Mouse (Mus musculus): ENCODE measurements around the gene Mad2l2. TPM values are rescaled to one million over a fixed set of nuclear protein-coding genes. Genes with fewer than 3 reads are reported as not detected.

The Mad2l2 gene
- polyA plus RNA-seq, 1 experiment: 332 TPM

- Histone ChIP-seq H3K27me3 (ENCODE audit: control insufficient read depth, insufficient read depth, low read length) (no peaks in the 10 kb centered on the region), H3K27ac (ENCODE audit: control insufficient read depth, insufficient read depth, low read depth, low read length) (no peak overlapping the region), H3K36me3 (ENCODE audit: control insufficient read depth, insufficient read depth, low read length) (no peaks in the 10 kb centered on the region), H3K4me1 (ENCODE audit: control insufficient read depth, insufficient read depth, low read length) (no peaks in the 10 kb centered on the region; the same call in 1 of the 2 replicates), H3K4me3 (ENCODE audit: control insufficient read depth, low read depth, low read length) (no peak overlapping the region)
- TF ChIP-seq CTCF (IDR thresholded peaks at IDR 0.05; ENCODE audit: control insufficient read depth, insufficient read depth, insufficient replicate concordance, low read depth, low read length) (no peak), POLR2A (IDR thresholded peaks at IDR 0.05; ENCODE audit: control insufficient read depth, low read depth, low read length) (no peak)
Observed at GRCm38 (mm10) chr4:148092551-148093271, 37.5 kb upstream of the Mad2l2 start.

DNA sequence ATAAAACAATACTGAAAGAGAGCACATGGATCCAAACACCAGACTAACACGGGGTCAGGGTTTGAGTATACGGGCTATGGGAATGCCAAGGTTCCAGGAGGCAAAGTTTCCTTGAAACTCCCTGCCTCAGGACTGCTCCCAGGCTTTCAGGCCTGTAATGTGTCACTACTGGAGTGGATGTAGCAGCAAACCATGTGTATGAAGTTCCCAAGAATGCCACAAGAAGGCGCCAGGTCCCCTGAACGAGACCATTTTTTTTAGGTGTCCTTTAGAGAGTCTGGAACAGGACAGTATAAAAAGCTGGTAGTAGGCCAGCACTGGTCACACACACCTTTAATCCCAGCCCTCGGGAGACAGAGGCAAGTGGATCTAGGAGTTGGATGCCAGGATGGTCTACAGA, 36.0 kb upstream of the Mad2l2 start:
- TF ChIP-seq CTCF (IDR thresholded peaks at IDR 0.05; ENCODE audit: control insufficient read depth, insufficient read depth, insufficient replicate concordance, low read depth, low read length) (no peak), POLR2A (IDR thresholded peaks at IDR 0.05; ENCODE audit: control insufficient read depth, low read depth, low read length) (no peak)
- Histone ChIP-seq H3K4me3 (ENCODE audit: control insufficient read depth, low read depth, low read length) (no peak overlapping the region), H3K27ac (ENCODE audit: control insufficient read depth, insufficient read depth, low read depth, low read length) (no peak overlapping the region), H3K27me3 (ENCODE audit: control insufficient read depth, insufficient read depth, low read length) (no peaks in the 10 kb centered on the region), H3K4me1 (ENCODE audit: control insufficient read depth, insufficient read depth, low read length) (no peaks in the 10 kb centered on the region; the same call in 1 of the 2 replicates), H3K36me3 (ENCODE audit: control insufficient read depth, insufficient read depth, low read length) (no peaks in the 10 kb centered on the region)

DNA sequence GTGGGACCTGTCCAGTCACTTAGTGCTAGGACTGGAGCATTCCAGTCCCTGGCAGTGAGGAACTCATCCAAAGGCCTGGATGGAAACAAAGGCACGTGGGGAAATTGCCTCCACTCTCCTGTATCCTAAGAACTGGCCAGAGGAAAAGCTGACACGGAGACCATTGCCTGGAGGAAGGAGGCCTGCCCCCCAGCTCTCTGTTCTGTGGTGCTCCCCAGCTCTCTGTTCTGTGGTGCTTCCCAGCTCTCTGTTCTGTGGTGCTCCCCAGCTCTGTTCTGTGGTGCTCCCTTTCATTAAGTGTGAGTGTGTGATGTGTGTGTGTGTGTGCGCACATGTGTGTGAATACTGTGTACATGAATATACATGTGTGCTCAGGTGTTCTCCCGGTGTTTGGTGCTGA, 35.1 kb upstream of the Mad2l2 start:
- H3K36me3 ChIP-seq (ENCODE audit: control insufficient read depth, insufficient read depth, low read length): no peaks in the 10 kb centered on the region
- no peaks in the 10 kb centered on the region for H3K27me3 ChIP-seq (ENCODE audit: control insufficient read depth, insufficient read depth, low read length)
- no peak for TF ChIP-seq POLR2A (IDR thresholded peaks at IDR 0.05; ENCODE audit: control insufficient read depth, low read depth, low read length)
- no peak for TF ChIP-seq CTCF (IDR thresholded peaks at IDR 0.05; ENCODE audit: control insufficient read depth, insufficient read depth, insufficient replicate concordance, low read depth, low read length)
- no peaks in the 10 kb centered on the region; the same call in 1 of the 2 replicates for H3K4me1 ChIP-seq (ENCODE audit: control insufficient read depth, insufficient read depth, low read length)
- H3K27ac ChIP-seq (ENCODE audit: control insufficient read depth, insufficient read depth, low read depth, low read length): no peak overlapping the region
- H3K4me3 ChIP-seq (ENCODE audit: control insufficient read depth, low read depth, low read length): no peak overlapping the region

- Histone ChIP-seq H3K36me3 (ENCODE audit: control insufficient read depth, insufficient read depth, low read length) (no peaks in the 10 kb centered on the region), H3K27ac (ENCODE audit: control insufficient read depth, insufficient read depth, low read depth, low read length) (no peak overlapping the region), H3K4me1 (ENCODE audit: control insufficient read depth, insufficient read depth, low read length) (peaks cover 4% of the 10 kb centered on the region), H3K4me3 (ENCODE audit: control insufficient read depth, low read depth, low read length) (no peak overlapping the region), H3K27me3 (ENCODE audit: control insufficient read depth, insufficient read depth, low read length) (no peaks in the 10 kb centered on the region)
- TF ChIP-seq POLR2A (IDR thresholded peaks at IDR 0.05; ENCODE audit: control insufficient read depth, low read depth, low read length): no peak
- no peak for TF ChIP-seq CTCF (IDR thresholded peaks at IDR 0.05; ENCODE audit: control insufficient read depth, insufficient read depth, insufficient replicate concordance, low read depth, low read length)
Observed at GRCm38 (mm10) chr4:148097936-148098335, 32.2 kb upstream of the Mad2l2 start.

GRCm38 (mm10) chr4:148098666-148099065, 31.5 kb upstream of the Mad2l2 start:
- TF ChIP-seq CTCF (IDR thresholded peaks at IDR 0.05; ENCODE audit: control insufficient read depth, insufficient read depth, insufficient replicate concordance, low read depth, low read length) (no peak), POLR2A (IDR thresholded peaks at IDR 0.05; ENCODE audit: control insufficient read depth, low read depth, low read length) (no peak)
- H3K36me3 ChIP-seq (ENCODE audit: control insufficient read depth, insufficient read depth, low read length): no peaks in the 10 kb centered on the region
- H3K4me3 ChIP-seq (ENCODE audit: control insufficient read depth, low read depth, low read length): no peak overlapping the region
- peaks cover 4% of the 10 kb centered on the region for H3K4me1 ChIP-seq (ENCODE audit: control insufficient read depth, insufficient read depth, low read length)
- H3K27me3 ChIP-seq (ENCODE audit: control insufficient read depth, insufficient read depth, low read length): no peaks in the 10 kb centered on the region
- H3K27ac ChIP-seq (ENCODE audit: control insufficient read depth, insufficient read depth, low read depth, low read length): no peak overlapping the region

DNA sequence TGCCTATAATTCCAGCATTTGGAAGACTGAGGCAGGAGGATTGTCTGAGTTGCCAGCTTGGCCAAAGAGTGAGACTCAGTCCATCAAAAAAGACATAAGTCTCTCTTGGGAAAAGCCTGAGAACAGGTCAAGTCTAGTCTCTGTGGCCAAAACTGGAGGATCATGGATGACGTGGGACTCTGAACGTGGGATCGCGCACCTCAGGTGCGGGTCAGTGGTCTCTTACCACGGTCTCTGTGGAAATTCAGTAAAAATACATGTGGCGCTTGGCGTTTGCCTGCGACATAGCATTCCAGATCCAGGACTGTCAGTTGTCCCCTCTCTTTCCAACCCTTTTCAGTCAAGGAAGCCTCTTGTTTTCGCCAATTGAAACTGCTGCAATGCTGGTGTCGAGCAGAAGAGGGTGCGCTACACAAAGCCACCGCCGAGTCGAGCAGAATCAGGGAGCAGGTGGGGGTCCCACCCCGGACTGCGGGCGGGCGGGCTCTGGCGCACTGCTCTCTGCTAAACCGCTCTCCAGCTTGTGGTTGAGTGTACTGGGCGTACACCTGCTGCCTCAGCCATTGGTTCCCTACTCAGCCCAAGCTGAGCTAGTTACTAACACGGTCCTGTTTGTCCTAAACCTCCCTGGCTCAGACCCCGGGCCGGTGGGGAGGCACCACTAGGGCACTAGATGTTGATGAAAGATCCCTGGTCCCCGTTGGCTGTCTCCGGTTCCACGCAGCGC, 28.2 kb upstream of the Mad2l2 start:
- no peaks in the 10 kb centered on the region for H3K36me3 ChIP-seq (ENCODE audit: control insufficient read depth, insufficient read depth, low read length)
- no peak overlapping the region for H3K27ac ChIP-seq (ENCODE audit: control insufficient read depth, insufficient read depth, low read depth, low read length)
- H3K4me3 ChIP-seq (ENCODE audit: control insufficient read depth, low read depth, low read length): no peak overlapping the region
- H3K4me1 ChIP-seq (ENCODE audit: control insufficient read depth, insufficient read depth, low read length): peaks cover 4% of the 10 kb centered on the region
- no peaks in the 10 kb centered on the region for H3K27me3 ChIP-seq (ENCODE audit: control insufficient read depth, insufficient read depth, low read length)
- TF ChIP-seq CTCF (IDR thresholded peaks at IDR 0.05; ENCODE audit: control insufficient read depth, insufficient read depth, insufficient replicate concordance, low read depth, low read length) (0 out of 2 replicates have a peak, but pooled peaks have one; percentile 18), POLR2A (IDR thresholded peaks at IDR 0.05; ENCODE audit: control insufficient read depth, low read depth, low read length) (no peak)

GRCm38 (mm10) chr4:148104146-148104545, 26.0 kb upstream of the Mad2l2 start:
- no peak overlapping the region for H3K27ac ChIP-seq (ENCODE audit: control insufficient read depth, insufficient read depth, low read depth, low read length)
- H3K27me3 ChIP-seq (ENCODE audit: control insufficient read depth, insufficient read depth, low read length): no peaks in the 10 kb centered on the region
- TF ChIP-seq CTCF (IDR thresholded peaks at IDR 0.05; ENCODE audit: control insufficient read depth, insufficient read depth, insufficient replicate concordance, low read depth, low read length) (no peak), POLR2A (IDR thresholded peaks at IDR 0.05; ENCODE audit: control insufficient read depth, low read depth, low read length) (no peak)
- no peak overlapping the region for H3K4me3 ChIP-seq (ENCODE audit: control insufficient read depth, low read depth, low read length)
- H3K4me1 ChIP-seq (ENCODE audit: control insufficient read depth, insufficient read depth, low read length): peaks cover 10% of the 10 kb centered on the region
- H3K36me3 ChIP-seq (ENCODE audit: control insufficient read depth, insufficient read depth, low read length): no peaks in the 10 kb centered on the region

All from testis, adult 2 months (tissue).